In genomic region chr15:12994563-12995359, GRCm38 (mm10) we compare ENCODE assay signal across 20 mouse cellular contexts.
DNase-seq lines count a peak whose midpoint lies in the region; ATAC-seq lines count a peak whose summit lies in the region.
"Had no signal": no experiment of that assay in that cellular context is flagged by ENCODE, and none has a peak within 500 bp of the region (broad histone marks: within the 10 kb centered on the region; RNA-seq: fewer than 3 reads in every experiment).

No protein-coding gene starts in this region.

- WGBS in embryonic facial prominence, embryonic 11.5 days: 69% methylated on average over 9 of the region's 9 CpGs
- 74% methylated on average over 9 of the region's 9 CpGs for WGBS in embryonic facial prominence, embryonic 10.5 days
- 50% methylated on average over 9 of the region's 9 CpGs for WGBS in kidney, embryonic 14.5 days

- H3K9ac ChIP-seq in embryonic facial prominence, embryonic 11.5 days (replicated peaks; ENCODE audit: low read length): no peak overlapping the region
- no peak overlapping the region for H3K9ac ChIP-seq in kidney, embryonic 14.5 days (ENCODE audit: low read depth, low read length)
- H3K9ac ChIP-seq: embryonic facial prominence, embryonic 12.5 days; forebrain, embryonic 15.5 days; heart, embryonic 15.5 days; hindbrain, embryonic 15.5 days had no signal

- no peaks in the 10 kb centered on the region for H3K27me3 ChIP-seq in embryonic facial prominence, embryonic 11.5 days (ENCODE audit: control insufficient read depth, insufficient read depth, low read length)
- no peaks in the 10 kb centered on the region for H3K27me3 ChIP-seq in embryonic facial prominence, embryonic 10.5 days (replicated peaks; ENCODE audit: low read depth, poor library complexity, severe bottlenecking)
- no peaks in the 10 kb centered on the region for H3K27me3 ChIP-seq in kidney, embryonic 14.5 days (ENCODE audit: control insufficient read depth, insufficient read depth, low read length)
- H3K27me3 ChIP-seq: embryonic facial prominence, embryonic 12.5 days; forebrain, embryonic 15.5 days; heart, embryonic 15.5 days; hindbrain, embryonic 15.5 days had no signal

- no peaks in the 10 kb centered on the region for H3K4me1 ChIP-seq in embryonic facial prominence, embryonic 11.5 days (ENCODE audit: control insufficient read depth, insufficient read depth, low read length)
- no peaks in the 10 kb centered on the region for H3K4me1 ChIP-seq in embryonic facial prominence, embryonic 10.5 days
- H3K4me1 ChIP-seq in kidney, embryonic 14.5 days (ENCODE audit: control insufficient read depth, insufficient read depth, low read length): no peaks in the 10 kb centered on the region
- H3K4me1 ChIP-seq: embryonic facial prominence, embryonic 12.5 days; forebrain, embryonic 15.5 days; heart, embryonic 15.5 days; hindbrain, embryonic 15.5 days had no signal

- ATAC-seq in embryonic facial prominence, embryonic 11.5 days (replicated peaks; ENCODE audit: insufficient number of reproducible peaks, low FRiP score, low TSS enrichment, low read depth): no peak
- ATAC-seq in kidney, embryonic 14.5 days (ENCODE audit: low FRiP score, low TSS enrichment): peak; percentile 69
- ATAC-seq: activated CD4-positive, CD25-positive, alpha-beta regulatory T cell, adult 4 months; forebrain, embryonic 15.5 days had no signal

- H3K9me3 ChIP-seq in embryonic facial prominence, embryonic 11.5 days (replicated peaks; ENCODE audit: control insufficient read depth, low read length): no peaks in the 10 kb centered on the region
- H3K9me3 ChIP-seq in embryonic facial prominence, embryonic 10.5 days: peaks cover 13% of the 10 kb centered on the region
- no peaks in the 10 kb centered on the region; the same call in 1 of the 2 replicates for H3K9me3 ChIP-seq in kidney, embryonic 14.5 days (ENCODE audit: control insufficient read depth, low read length)
- H3K9me3 ChIP-seq: embryonic facial prominence, embryonic 12.5 days; forebrain, embryonic 15.5 days; hindbrain, embryonic 15.5 days had no signal

- intact Hi-C loops in gastrocnemius, postnatal 14 days (cut with DNase I; ENCODE audit: low total_unique reads): no loop called here

- no peak overlapping the region for H3K4me3 ChIP-seq in embryonic facial prominence, embryonic 11.5 days (ENCODE audit: low read depth, low read length)
- no peak overlapping the region for H3K4me3 ChIP-seq in embryonic facial prominence, embryonic 10.5 days
- H3K4me3 ChIP-seq in kidney, embryonic 14.5 days (ENCODE audit: low read length): no peak overlapping the region
- H3K4me3 ChIP-seq: embryonic facial prominence, embryonic 12.5 days; forebrain, embryonic 15.5 days; heart, adult 2 months; heart, embryonic 15.5 days; hindbrain, embryonic 15.5 days had no signal

- DNase-seq in embryonic facial prominence, embryonic 11.5 days (ENCODE audit: low spot score): peak; percentile 5
- DNase-seq in embryonic facial prominence, embryonic 10.5 days (ENCODE audit: low spot score): no peak
- peak; percentile 15 for DNase-seq in kidney, adult 9 months
- no peak for DNase-seq in kidney, adult 18-20 months
- peak; percentile 2 for DNase-seq in kidney, postnatal 14 days
- DNase-seq in gastrocnemius, postnatal 14 days: no peak
- DNase-seq in layer of hippocampus, adult 11-12 months (ENCODE audit: low spot score): no peak
- DNase-seq: adrenal gland, postnatal 14 days; cerebellum, adult 11-12 months; cerebellum, adult 9-10 months; cerebellum, postnatal 25 days; heart, adult 2 months; heart, postnatal 14 days had no signal

- H3K4me2 ChIP-seq in embryonic facial prominence, embryonic 11.5 days (ENCODE audit: low read depth, low read length): no peak overlapping the region
- H3K4me2 ChIP-seq in kidney, embryonic 14.5 days (replicated peaks; ENCODE audit: low read depth, low read length): no peak overlapping the region
- H3K4me2 ChIP-seq: embryonic facial prominence, embryonic 12.5 days; forebrain, embryonic 15.5 days; heart, embryonic 11.5 days; heart, embryonic 15.5 days; hindbrain, embryonic 15.5 days had no signal

- no peaks in the 10 kb centered on the region for H3K36me3 ChIP-seq in embryonic facial prominence, embryonic 11.5 days (replicated peaks; ENCODE audit: control insufficient read depth, insufficient read depth, low read depth, low read length)
- no peaks in the 10 kb centered on the region for H3K36me3 ChIP-seq in embryonic facial prominence, embryonic 10.5 days (replicated peaks)
- no peaks in the 10 kb centered on the region for H3K36me3 ChIP-seq in kidney, embryonic 14.5 days (ENCODE audit: control insufficient read depth, insufficient read depth, low read length)
- H3K36me3 ChIP-seq: embryonic facial prominence, embryonic 12.5 days; forebrain, embryonic 15.5 days; heart, embryonic 15.5 days; hindbrain, embryonic 15.5 days had no signal

- H3K27ac ChIP-seq in embryonic facial prominence, embryonic 11.5 days (replicated peaks; ENCODE audit: low read depth, low read length): no peak overlapping the region
- H3K27ac ChIP-seq in embryonic facial prominence, embryonic 10.5 days (replicated peaks): no peak overlapping the region
- H3K27ac ChIP-seq in kidney, embryonic 14.5 days (ENCODE audit: low read depth, low read length): no peak overlapping the region
- H3K27ac ChIP-seq: embryonic facial prominence, embryonic 12.5 days; forebrain, embryonic 15.5 days; heart, adult 2 months; heart, embryonic 15.5 days; hindbrain, embryonic 15.5 days had no signal

Comparison
In these comparisons a context has a peak if more than half of its experiments do, and no peak if none do; other contexts are left out.
1. DNase-seq: peak in embryonic facial prominence, embryonic 11.5 days (single experiment), kidney, adult 9 months (single experiment) and kidney, postnatal 14 days (single experiment); none in embryonic facial prominence, embryonic 10.5 days (single experiment), kidney, adult 18-20 months (single experiment), gastrocnemius, postnatal 14 days (single experiment) and layer of hippocampus, adult 11-12 months (single experiment).